Mouse (Mus musculus) kidney, postnatal 36 days (tissue): ENCODE measurements around the gene Gm44805.

ENCODE experiments used
- DNase-seq, 2 experiments: peaks; one replicate each; pipeline ENCODE4 v3.0.0; 2021 to 2022; ENCODE audit warnings: mixed read lengths in 2 of 2

The Gm44805 gene

GRCm38 (mm10) chr7:19681202-19681694 lies at the start of gene Gm44805, which contains the start of gene Apoc4:
Gene Gm44805 (minus strand): TSS chr7:19681423.
Gene Apoc4 (minus strand): TSS chr7:19681479.
- no peak for DNase-seq

DNA sequence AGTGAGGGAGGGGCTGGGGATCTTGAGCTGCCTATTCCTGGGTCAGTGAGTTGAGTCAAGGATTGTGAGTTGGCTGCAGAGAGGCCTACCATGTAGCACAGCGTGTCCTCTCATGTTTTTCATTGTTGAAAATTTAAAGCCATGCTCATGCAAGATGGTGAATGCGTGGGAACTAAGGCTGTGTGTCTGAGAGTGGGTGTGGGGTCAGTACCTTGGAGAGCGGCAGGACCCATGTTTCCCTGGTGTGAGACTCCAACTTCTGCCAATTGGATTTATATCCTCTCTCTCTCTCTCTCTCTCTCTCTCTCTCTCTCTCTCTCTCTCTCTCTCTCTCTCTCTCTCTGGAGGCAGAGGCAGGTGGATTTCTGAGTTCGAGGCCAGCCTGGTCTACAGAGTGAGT lies 45.3 kb upstream of the Gm44805 start:
- peak in 1 of 2 experiments; percentile 24 for DNase-seq

GRCm38 (mm10) chr7:19724167-19724566 lies 42.9 kb upstream of the Gm44805 start:
- peak in 1 of 2 experiments; percentile 60 for DNase-seq

DNA sequence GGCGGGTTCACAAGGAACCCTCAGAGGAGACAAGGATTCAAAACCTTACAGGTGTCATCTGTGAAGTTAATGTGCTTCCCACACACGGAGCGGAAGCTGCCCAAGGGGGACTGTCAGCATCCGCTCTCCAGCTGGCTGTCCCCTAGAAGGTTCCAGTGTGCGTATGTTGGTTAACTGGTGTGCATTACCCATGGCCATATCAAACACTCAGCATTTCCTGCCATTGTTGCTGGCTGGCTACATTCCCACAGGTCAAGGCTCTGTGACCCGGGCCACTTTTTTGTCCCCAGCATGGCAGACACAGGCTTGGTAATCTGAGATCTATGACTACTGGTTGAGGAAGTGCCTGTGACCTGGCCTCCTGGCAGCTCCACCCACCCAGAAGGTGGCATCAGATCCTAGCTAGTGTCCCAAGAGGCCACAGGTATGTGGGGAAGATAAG lies 41.6 kb upstream of the Gm44805 start:
- DNase-seq: peak; percentile 76 to 78

DNA sequence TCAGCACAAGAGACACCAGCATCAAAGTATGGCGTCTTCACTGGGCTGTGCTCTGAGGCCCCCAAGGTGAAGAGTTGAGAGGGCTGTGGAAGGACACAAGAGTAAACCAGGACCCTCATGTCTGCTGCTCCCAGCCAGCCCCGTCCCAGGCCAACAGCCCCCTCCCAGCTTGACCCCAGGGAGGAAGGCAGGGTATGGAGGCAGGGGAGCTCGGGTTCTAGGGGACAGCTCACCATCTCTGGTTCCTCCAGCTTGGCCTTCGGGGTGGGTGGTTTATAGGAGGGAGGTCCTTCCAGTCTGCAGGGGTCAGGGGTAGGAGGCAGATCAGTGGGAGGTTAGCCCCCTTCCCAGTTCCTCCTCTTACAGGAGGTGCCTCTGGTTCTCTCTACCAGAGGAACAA lies 38.0 kb upstream of the Gm44805 start:
- no peak for DNase-seq

DNA sequence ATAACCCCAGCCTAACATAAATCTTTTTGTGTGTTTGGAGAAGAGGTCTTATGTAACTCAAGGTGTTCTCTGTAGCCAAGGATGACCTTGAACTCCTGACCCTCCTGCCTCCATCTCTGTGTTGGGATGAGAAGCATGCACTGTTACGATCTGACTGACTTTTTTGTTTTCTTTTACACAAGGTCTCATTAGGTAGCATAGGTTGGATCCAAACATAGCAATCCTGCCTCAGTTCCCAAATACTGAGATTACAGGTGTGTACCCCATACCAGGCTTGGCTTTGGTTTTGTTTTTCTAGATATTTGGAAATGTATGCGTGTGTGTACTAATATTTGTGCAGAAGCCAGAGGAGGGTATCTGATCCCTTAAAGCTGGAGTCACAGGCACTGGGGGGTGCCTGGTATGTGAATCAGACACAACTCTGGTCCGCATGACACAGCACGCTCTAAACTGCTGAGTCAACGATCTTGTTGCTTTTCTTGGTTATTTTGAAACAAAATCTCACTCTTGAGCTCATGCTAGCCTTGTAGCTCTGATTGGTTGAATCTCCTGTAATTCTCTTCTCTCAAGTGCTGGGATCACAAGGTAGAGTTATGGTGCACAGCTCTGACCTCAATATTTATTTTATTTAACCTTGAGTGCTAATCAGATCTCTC lies 37.2 kb upstream of the Gm44805 start:
- DNase-seq: no peak

DNA sequence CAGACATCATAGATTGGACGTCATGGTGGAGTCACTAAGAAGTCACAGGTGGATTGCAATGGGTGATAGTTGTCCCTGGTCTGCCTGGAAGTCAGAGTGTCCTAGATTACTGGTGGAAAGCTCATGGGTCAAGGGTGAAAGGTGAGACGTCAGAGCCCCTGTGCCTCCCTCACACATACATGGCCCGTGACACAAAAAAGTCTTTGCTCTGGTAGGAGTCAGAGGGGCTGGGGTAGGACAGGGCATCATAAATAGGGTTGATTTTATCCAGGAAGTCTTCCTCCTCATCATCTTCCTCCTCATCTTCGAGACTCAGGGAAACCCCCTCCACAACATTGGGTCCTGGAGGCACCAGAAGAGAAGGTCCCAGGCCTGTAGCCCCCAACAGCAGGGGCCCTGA lies 36.1 kb upstream of the Gm44805 start:
- no peak for DNase-seq

- no peak for DNase-seq
Observed at GRCm38 (mm10) chr7:19716822-19717221, 35.6 kb upstream of the Gm44805 start.

DNA sequence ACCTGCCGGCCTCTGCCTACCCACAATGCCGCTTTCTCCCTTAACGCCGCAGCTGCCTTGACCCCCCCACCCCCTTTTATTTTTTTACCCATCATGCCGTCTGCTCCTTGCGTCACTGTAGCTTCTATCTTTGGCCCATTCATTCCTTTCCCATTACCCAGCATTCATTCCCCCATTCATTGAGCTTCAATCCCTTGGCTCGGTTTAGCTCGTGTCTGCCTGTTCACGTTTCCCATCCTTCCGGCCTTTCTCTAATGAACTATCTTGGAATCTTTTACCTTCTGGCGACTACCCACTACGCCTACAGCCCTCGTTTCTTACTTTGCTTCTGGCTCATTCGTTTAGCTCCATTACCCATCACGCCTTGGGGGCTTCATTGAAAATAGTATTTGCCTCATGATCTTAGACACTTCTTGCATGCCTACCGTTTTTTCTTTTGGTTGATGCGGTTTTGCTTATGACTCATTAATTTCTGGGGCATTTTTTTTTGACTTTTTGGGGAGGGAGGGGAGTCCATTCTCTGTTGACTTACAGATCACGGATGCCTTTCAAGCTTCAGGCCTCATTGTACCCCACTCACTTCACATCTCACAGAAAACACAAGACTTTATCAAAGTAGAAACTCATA lies 34.9 kb upstream of the Gm44805 start:
- no peak for DNase-seq

GRCm38 (mm10) chr7:19715239-19716054 lies 34.2 kb upstream of the Gm44805 start, which contains the start of gene Tomm40:
Gene Tomm40 (minus strand): TSS chr7:19715438.
- peak; percentile 99 to 100 for DNase-seq

DNA sequence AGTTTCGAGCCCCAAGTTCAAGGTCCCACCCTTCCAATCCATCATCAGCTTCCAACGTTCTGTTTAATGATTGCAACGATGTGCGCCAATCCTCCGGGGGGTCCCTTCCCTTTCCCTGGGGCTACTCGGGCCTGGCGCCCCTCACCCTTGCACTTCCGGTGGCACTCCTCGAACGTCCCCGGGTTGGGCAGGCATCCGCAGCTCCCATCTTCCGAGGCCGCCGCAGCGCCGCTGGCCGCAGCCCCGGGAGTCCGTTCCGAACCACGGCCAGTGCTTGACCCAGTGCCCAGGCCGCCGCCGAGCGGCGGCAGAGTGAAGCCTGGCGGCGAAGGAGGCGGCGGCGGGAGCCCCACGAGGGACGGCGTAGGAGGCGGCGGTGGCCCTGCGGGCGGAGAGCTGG lies 33.6 kb upstream of the Gm44805 start:
- DNase-seq: no peak

DNA sequence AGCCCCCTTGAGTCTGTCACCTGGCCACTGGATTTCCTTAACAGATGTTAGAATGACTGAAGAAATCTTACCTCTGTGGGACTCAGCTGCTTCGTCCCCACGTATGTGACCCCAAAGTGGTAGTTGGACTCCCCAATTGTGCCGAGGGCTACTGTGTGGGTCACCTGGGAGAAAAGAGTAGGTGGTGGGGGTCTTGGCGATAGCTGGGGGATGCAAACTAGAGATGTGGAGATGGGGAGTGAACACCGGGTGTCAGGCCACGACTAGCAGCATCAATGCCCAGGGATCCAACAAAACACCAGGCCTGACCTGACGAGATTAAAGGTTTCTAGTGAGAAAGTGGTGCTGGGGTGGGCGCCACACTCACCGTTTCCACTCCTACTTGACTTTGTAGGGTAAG lies 32.4 kb upstream of the Gm44805 start:
- DNase-seq: no peak

- peak in 1 of 2 experiments; percentile 53 for DNase-seq
Observed at GRCm38 (mm10) chr7:19713196-19713595, 32.0 kb upstream of the Gm44805 start.

DNA sequence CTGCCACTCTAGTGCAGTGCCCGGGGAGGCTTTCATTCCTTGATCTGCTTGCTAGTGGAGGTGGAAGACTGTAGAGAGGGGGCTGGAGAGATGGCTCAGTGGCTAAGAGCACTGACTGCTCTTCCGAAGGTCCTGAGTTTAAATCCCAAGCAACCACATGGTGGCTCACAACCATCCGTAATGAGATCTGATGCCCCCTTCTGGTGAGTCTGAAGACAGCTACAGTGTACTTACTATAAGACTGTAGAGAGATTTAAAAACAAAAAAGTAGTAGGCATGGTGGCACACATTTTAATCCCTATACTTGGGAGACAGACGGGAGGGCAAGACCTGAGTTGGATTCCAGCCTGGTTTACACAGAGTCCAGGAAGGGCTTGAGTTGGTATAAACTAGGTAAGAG lies 31.2 kb upstream of the Gm44805 start:
- peak in 1 of 2 experiments; percentile 37 for DNase-seq

DNA sequence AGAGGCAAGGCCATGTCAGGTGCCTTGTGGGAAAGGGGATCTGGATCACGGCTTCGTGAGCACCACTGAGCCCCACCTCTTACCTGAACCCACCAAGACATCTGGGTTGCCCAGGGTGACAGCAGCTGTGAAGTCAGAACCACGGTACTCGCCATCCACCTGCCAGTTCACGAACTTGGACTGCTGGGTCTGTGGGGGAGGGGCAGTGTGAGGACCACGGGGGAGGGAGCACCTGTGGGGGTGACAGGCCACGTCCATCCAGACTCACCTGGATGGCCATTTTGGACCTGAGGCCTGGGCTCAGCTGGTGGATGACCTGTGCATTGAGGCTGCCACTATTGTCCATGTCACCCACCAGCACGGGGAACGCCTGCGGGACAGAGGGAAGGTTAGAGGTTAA lies 29.4 kb upstream of the Gm44805 start:
- DNase-seq: no peak

DNA sequence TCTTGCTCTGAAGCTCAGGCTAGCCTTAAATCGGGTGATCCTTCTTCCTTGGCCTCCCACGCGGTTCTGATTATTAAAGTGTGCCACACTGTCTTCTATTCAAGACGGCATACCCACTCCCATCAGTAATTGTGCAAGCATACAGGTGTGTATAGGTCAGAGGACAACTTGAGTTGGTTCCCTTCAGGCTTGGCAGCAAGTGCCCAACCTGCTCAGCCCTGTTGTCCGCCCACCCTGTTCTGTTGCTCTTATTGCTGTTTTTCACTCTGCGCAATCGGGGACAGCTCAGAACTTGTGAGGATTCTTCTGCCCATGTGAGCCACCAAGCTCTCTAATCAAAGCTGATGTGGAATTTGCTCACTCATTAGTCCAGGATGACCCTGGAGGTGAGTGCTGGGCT lies 24.0 kb upstream of the Gm44805 start:
- no peak for DNase-seq

GRCm38 (mm10) chr7:19704475-19704874 lies 23.3 kb upstream of the Gm44805 start:
- DNase-seq: no peak

DNA sequence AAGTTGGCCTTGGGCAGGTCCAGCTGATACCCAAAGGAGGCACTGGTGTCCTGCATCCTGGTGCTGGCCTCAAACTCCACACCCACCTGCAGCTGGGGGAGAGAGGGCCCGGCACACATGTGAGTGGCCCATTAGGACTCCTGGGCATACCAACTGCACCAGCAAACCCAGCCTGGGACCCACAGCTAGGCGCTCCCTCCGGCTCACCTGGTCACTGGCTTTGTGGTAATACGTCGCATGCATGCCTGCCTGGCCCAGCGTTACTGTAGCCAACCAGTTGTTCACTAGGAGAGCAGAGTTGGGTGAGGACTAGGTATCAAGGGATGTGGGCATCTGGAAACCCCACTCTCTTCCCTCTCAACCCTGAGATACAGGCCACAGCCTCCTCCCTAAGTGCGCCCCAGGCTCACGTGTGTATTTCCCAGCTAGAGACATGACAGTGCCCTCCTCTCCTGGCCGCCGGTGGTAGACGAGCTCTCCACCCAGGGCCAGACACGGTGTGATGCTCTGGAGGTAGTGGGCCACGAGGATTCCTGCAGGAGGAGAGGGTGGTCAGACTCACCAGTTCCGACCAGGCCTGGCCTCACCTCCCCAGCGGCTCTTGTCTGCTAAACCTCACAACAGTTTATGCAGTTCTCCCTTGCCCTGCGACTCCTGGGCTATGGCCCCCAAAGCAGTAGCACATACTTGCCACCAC lies 21.8 kb upstream of the Gm44805 start:
- no peak for DNase-seq

GRCm38 (mm10) chr7:19701069-19701761 lies 20.0 kb upstream of the Gm44805 start:
- DNase-seq: peak; percentile 88 to 93

GRCm38 (mm10) chr7:19700299-19701068 lies 19.3 kb upstream of the Gm44805 start:
- no peak for DNase-seq

DNA sequence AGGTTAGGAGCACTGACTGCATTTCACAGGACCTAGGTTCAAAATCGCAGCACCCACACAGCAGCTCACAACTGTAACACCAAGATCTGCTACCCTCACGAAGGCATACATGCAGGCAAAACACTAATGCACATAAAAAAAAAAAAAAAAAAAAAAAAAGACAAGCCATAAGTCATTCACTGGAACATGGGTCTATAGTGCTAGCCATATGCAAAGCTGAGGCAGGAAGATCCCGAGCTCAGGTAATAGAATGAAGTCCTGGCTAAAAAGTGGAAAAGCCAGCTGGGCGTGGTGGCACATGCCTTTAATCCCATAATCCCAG lies 18.6 kb upstream of the Gm44805 start:
- DNase-seq: no peak
